Mouse (Mus musculus) neural tube, embryonic 11.5 days (tissue): ENCODE data around the gene Ergic1. TPM values are rescaled to one million over a fixed set of nuclear protein-coding genes. Genes with fewer than 3 reads are reported as not detected.

ENCODE experiments used
- ATAC-seq: fragments of 200-750 bp; cut with Nextera tagmentation; 2 replicates; pipeline ENCODE4 v1.8.0; 2017; ENCODE audit warnings: moderate number of reproducible peaks, mild to moderate bottlenecking, moderate TSS enrichment, moderate library complexity; ENCODE audit not compliant: insufficient read depth, low FRiP score, low TSS enrichment
- DNase-seq: peaks from one replicate; pipeline ENCODE4 v3.0.0-alpha.2; 2015; ENCODE audit warnings: low spot score
- H3K27ac ChIP-seq: fragments of 300-500 bp; sonication (generic); 2 replicates; pipeline ENCODE4 v1.5.1; 2014; ENCODE audit warnings: low read depth, mild to moderate bottlenecking, low read length
- H3K27me3 ChIP-seq: fragments of 300-500 bp; sonication (generic); 2 replicates; pipeline ENCODE4 v1.6.1; 2014; ENCODE audit warnings: mild to moderate bottlenecking, low read length, mixed read lengths; ENCODE audit not compliant: control insufficient read depth, insufficient read depth
- H3K36me3 ChIP-seq: fragments of 300-500 bp; sonication (generic); 2 replicates; pipeline ENCODE4 v1.6.1; 2014; ENCODE audit warnings: mild to moderate bottlenecking, low read length, moderate library complexity, mixed read lengths; ENCODE audit not compliant: control insufficient read depth, insufficient read depth
- H3K4me1 ChIP-seq: fragments of 300-500 bp; sonication (generic); 2 replicates; pipeline ENCODE4 v1.6.1; 2014; ENCODE audit warnings: low read length, mixed read lengths; ENCODE audit not compliant: control insufficient read depth, insufficient read depth
- H3K4me2 ChIP-seq: fragments of 300-500 bp; sonication (generic); 2 replicates; pipeline ENCODE4 v1.6.1; 2014; ENCODE audit warnings: low read depth, mild to moderate bottlenecking, moderate library complexity
- H3K4me3 ChIP-seq: fragments of 300-500 bp; sonication (generic); 2 replicates; pipeline ENCODE4 v1.5.1; 2014; ENCODE audit warnings: low read depth, low read length
- H3K9ac ChIP-seq: fragments of 300-500 bp; sonication (generic); 2 replicates; pipeline ENCODE4 v1.6.1; 2014; ENCODE audit warnings: mild to moderate bottlenecking, low read length
- H3K9me3 ChIP-seq: fragments of 300-500 bp; sonication (generic); 2 replicates; pipeline ENCODE4 v1.6.1; 2016; ENCODE audit warnings: low read length; ENCODE audit not compliant: control insufficient read depth
- WGBS: fragments of 180-500 bp; shearing (Covaris S2); extraction: QIAGEN DNeasy Blood & Tissue Kit; methylation state at CpG from one replicate; pipeline ENCODE4 v1.1.7; 2014; 5-methylcytosine and 5-hydroxymethylcytosine counted together
- polyA plus RNA-seq: library from polyadenylated mRNA; unstranded; fragments of >200 nt; fragmentation: Nextera tagmentation; extraction: Ambion mirVana; gene quantifications from 2 replicates; pipeline ENCODE4 v1.2.1, GENCODE M21; 2014

The Ergic1 gene
- polyA plus RNA-seq, 1 experiment from 2014 or later = 126 TPM

GRCm38 (mm10) chr17:26533871-26534372 is 27.4 kb upstream of the Ergic1 start:
- H3K9ac ChIP-seq = no peak overlapping the region
- no peaks in the 10 kb centered on the region for H3K9me3 ChIP-seq
- DNase-seq = no peak
- ATAC-seq = no peak
- no peak overlapping the region for H3K27ac ChIP-seq
- WGBS = 84% methylated on average over 5 of the region's 5 CpGs
- H3K36me3 ChIP-seq = no peaks in the 10 kb centered on the region
- no peak overlapping the region for H3K4me3 ChIP-seq
- H3K27me3 ChIP-seq = no peaks in the 10 kb centered on the region
- no peak overlapping the region for H3K4me2 ChIP-seq
- no peaks in the 10 kb centered on the region for H3K4me1 ChIP-seq

GRCm38 (mm10) chr17:26534695-26535094 is 26.6 kb upstream of the Ergic1 start:
- H3K4me3 ChIP-seq = no peak overlapping the region
- no peaks in the 10 kb centered on the region for H3K9me3 ChIP-seq
- H3K27ac ChIP-seq = no peak overlapping the region
- no peaks in the 10 kb centered on the region for H3K27me3 ChIP-seq
- WGBS = 87% methylated on average over 5 of the region's 5 CpGs
- no peak overlapping the region for H3K9ac ChIP-seq
- ATAC-seq = no peak
- H3K4me2 ChIP-seq = no peak overlapping the region
- H3K4me1 ChIP-seq = no peaks in the 10 kb centered on the region
- H3K36me3 ChIP-seq = no peaks in the 10 kb centered on the region
- no peak for DNase-seq

- no peaks in the 10 kb centered on the region for H3K36me3 ChIP-seq
- DNase-seq = no peak
- WGBS = 86% methylated on average over 7 of the region's 7 CpGs
Measured at GRCm38 (mm10) chr17:26535251-26536136, 25.8 kb upstream of the Ergic1 start.

GRCm38 (mm10) chr17:26537722-26538471 is 23.4 kb upstream of the Ergic1 start:
- 41% methylated on average over 6 of the region's 6 CpGs for WGBS
- H3K9ac ChIP-seq = no peak overlapping the region
- H3K4me2 ChIP-seq = no peak overlapping the region
- no peaks in the 10 kb centered on the region for H3K4me1 ChIP-seq
- H3K27ac ChIP-seq = no peak overlapping the region
- H3K9me3 ChIP-seq = no peaks in the 10 kb centered on the region
- no peak for DNase-seq
- no peaks in the 10 kb centered on the region for H3K36me3 ChIP-seq
- no peak overlapping the region for H3K4me3 ChIP-seq
- no peak for ATAC-seq
- H3K27me3 ChIP-seq = no peaks in the 10 kb centered on the region

More at GRCm38 (mm10) chr17:26535251-26536136, 25.8 kb upstream of the Ergic1 start:
- no peak overlapping the region for H3K4me3 ChIP-seq
- H3K27ac ChIP-seq = no peak overlapping the region
- H3K9me3 ChIP-seq = no peaks in the 10 kb centered on the region
- H3K27me3 ChIP-seq = no peaks in the 10 kb centered on the region
- no peak for ATAC-seq
- H3K9ac ChIP-seq = no peak overlapping the region
- H3K4me1 ChIP-seq = no peaks in the 10 kb centered on the region
- no peak overlapping the region for H3K4me2 ChIP-seq

GRCm38 (mm10) chr17:26540083-26540482 is 21.2 kb upstream of the Ergic1 start:
- Histone ChIP-seq H3K27me3 (no peaks in the 10 kb centered on the region), H3K27ac (no peak overlapping the region), H3K9ac (no peak overlapping the region), H3K9me3 (no peaks in the 10 kb centered on the region), H3K4me1 (no peaks in the 10 kb centered on the region), H3K4me3 (no peak overlapping the region), H3K36me3 (no peaks in the 10 kb centered on the region), H3K4me2 (no peak overlapping the region)
- 89% methylated on average over 5 of the region's 5 CpGs for WGBS
- no peak for ATAC-seq
- no peak for DNase-seq

GRCm38 (mm10) chr17:26544319-26544963 is 16.8 kb upstream of the Ergic1 start:
- H3K4me2 ChIP-seq = no peak overlapping the region
- 89% methylated on average over 8 of the region's 8 CpGs for WGBS
- no peak for ATAC-seq
- H3K9me3 ChIP-seq = no peaks in the 10 kb centered on the region
- H3K27ac ChIP-seq = no peak overlapping the region
- H3K27me3 ChIP-seq = no peaks in the 10 kb centered on the region
- DNase-seq = no peak
- no peak overlapping the region for H3K4me3 ChIP-seq
- H3K36me3 ChIP-seq = no peaks in the 10 kb centered on the region
- no peak overlapping the region for H3K9ac ChIP-seq
- H3K4me1 ChIP-seq = no peaks in the 10 kb centered on the region

- Histone ChIP-seq H3K4me3 (no peak overlapping the region), H3K4me2 (no peak overlapping the region), H3K4me1 (no peaks in the 10 kb centered on the region), H3K36me3 (no peaks in the 10 kb centered on the region), H3K27me3 (no peaks in the 10 kb centered on the region), H3K9ac (no peak overlapping the region), H3K27ac (no peak overlapping the region), H3K9me3 (no peaks in the 10 kb centered on the region)
- 31% methylated on average over 7 of the region's 7 CpGs for WGBS
- no peak for ATAC-seq
- DNase-seq = no peak
Measured at GRCm38 (mm10) chr17:26547771-26548170, 13.5 kb upstream of the Ergic1 start.

GRCm38 (mm10) chr17:26548566-26548965 is 12.7 kb upstream of the Ergic1 start:
- ATAC-seq (no peak), DNase-seq (no peak)
- no peaks in the 10 kb centered on the region for H3K36me3 ChIP-seq
- H3K27ac ChIP-seq = no peak overlapping the region
- H3K4me3 ChIP-seq = no peak overlapping the region
- H3K9me3 ChIP-seq = no peaks in the 10 kb centered on the region
- H3K4me2 ChIP-seq = no peak overlapping the region
- no peaks in the 10 kb centered on the region for H3K4me1 ChIP-seq
- no peak overlapping the region for H3K9ac ChIP-seq
- WGBS = 16% methylated on average over 5 of the region's 5 CpGs
- no peaks in the 10 kb centered on the region for H3K27me3 ChIP-seq
